Mouse (Mus musculus): ENCODE results near the gene Tmco3. TPM values are rescaled to one million over a fixed set of nuclear protein-coding genes. Genes with fewer than 3 reads are reported as not detected.

Tmco3 gene
- 40.3 and 40.4 TPM in 2 replicates for polyA plus RNA-seq (2015; fragmentation: Nextera tagmentation; extraction: Ambion mirVana)

- Histone ChIP-seq H3K9ac (peak within 1 kb of the TSS; percentile 79), H3K9me3 (replicated peaks) (no peaks in the 10 kb centered on the region), H3K4me2 (peak within 1 kb of the TSS; percentile 81), H3K4me3 (peak within 1 kb of the TSS; percentile 91), H3K36me3 (ENCODE audit: poor library complexity, severe bottlenecking) (peaks cover 13% of the 10 kb centered on the region), H3K27me3 (no peaks in the 10 kb centered on the region), H3K27ac (peak within 1 kb of the TSS; percentile 79), H3K4me1 (peaks cover 21% of the 10 kb centered on the region)
- ATAC-seq = peak; percentile 96
- under 1% methylated on average over 79 of the region's 79 CpGs for WGBS
Observed at GRCm38 (mm10) chr8:13287692-13288623, at the start of gene Tmco3, which contains the start of gene Dcun1d2. Tmco3 (plus strand) TSS chr8:13288190. Dcun1d2 (minus strand) TSS chr8:13288131.

- no peak for ATAC-seq
- no peaks in the 10 kb centered on the region for H3K4me1 ChIP-seq
- H3K9me3 ChIP-seq (replicated peaks) = no peaks in the 10 kb centered on the region
- no peak overlapping the region for H3K9ac ChIP-seq
- 91% methylated on average over 9 of the region's 9 CpGs for WGBS
- H3K4me3 ChIP-seq = no peak overlapping the region
- no peaks in the 10 kb centered on the region for H3K27me3 ChIP-seq
- H3K27ac ChIP-seq = no peak overlapping the region
- H3K36me3 ChIP-seq (ENCODE audit: poor library complexity, severe bottlenecking) = no peaks in the 10 kb centered on the region
- no peak overlapping the region for H3K4me2 ChIP-seq
Observed at GRCm38 (mm10) chr8:13240055-13240454, 47.9 kb upstream of the Tmco3 start.

- Histone ChIP-seq H3K27ac (no peak overlapping the region), H3K4me3 (no peak overlapping the region), H3K36me3 (ENCODE audit: poor library complexity, severe bottlenecking) (no peaks in the 10 kb centered on the region), H3K27me3 (no peaks in the 10 kb centered on the region), H3K9me3 (replicated peaks) (no peaks in the 10 kb centered on the region), H3K9ac (no peak overlapping the region), H3K4me2 (no peak overlapping the region), H3K4me1 (no peaks in the 10 kb centered on the region)
- WGBS = 85% methylated on average over 7 of the region's 7 CpGs
- ATAC-seq = no peak
Observed at GRCm38 (mm10) chr8:13240691-13241090, 47.3 kb upstream of the Tmco3 start.

GRCm38 (mm10) chr8:13242985-13243870 lies 44.8 kb upstream of the Tmco3 start:
- Histone ChIP-seq H3K4me1 (no peaks in the 10 kb centered on the region), H3K27me3 (no peaks in the 10 kb centered on the region), H3K36me3 (ENCODE audit: poor library complexity, severe bottlenecking) (no peaks in the 10 kb centered on the region), H3K4me2 (no peak overlapping the region), H3K27ac (no peak overlapping the region), H3K4me3 (no peak overlapping the region), H3K9me3 (replicated peaks) (no peaks in the 10 kb centered on the region), H3K9ac (no peak overlapping the region)
- 78% methylated on average over 10 of the region's 10 CpGs for WGBS
- ATAC-seq = no peak

- H3K9me3 ChIP-seq (replicated peaks) = no peaks in the 10 kb centered on the region
- H3K36me3 ChIP-seq (ENCODE audit: poor library complexity, severe bottlenecking) = no peaks in the 10 kb centered on the region
- H3K27ac ChIP-seq = no peak overlapping the region
- ATAC-seq = no peak
- 91% methylated on average over 11 of the region's 11 CpGs for WGBS
- no peaks in the 10 kb centered on the region for H3K4me1 ChIP-seq
- no peak overlapping the region for H3K4me2 ChIP-seq
- H3K27me3 ChIP-seq = no peaks in the 10 kb centered on the region
- no peak overlapping the region for H3K4me3 ChIP-seq
- no peak overlapping the region for H3K9ac ChIP-seq
Observed at GRCm38 (mm10) chr8:13244343-13244880, 43.6 kb upstream of the Tmco3 start.

GRCm38 (mm10) chr8:13252837-13253236 lies 35.2 kb upstream of the Tmco3 start:
- H3K27ac ChIP-seq = no peak overlapping the region
- no peak overlapping the region for H3K4me3 ChIP-seq
- H3K36me3 ChIP-seq (ENCODE audit: poor library complexity, severe bottlenecking) = peaks cover 28% of the 10 kb centered on the region
- 0 out of 2 replicates have a peak, but pooled peaks cover 5% of the 10 kb centered on the region for H3K27me3 ChIP-seq
- ATAC-seq = no peak
- H3K4me1 ChIP-seq = no peaks in the 10 kb centered on the region
- H3K9me3 ChIP-seq (replicated peaks) = no peaks in the 10 kb centered on the region
- H3K4me2 ChIP-seq = no peak overlapping the region
- 93% methylated on average over 13 of the region's 13 CpGs for WGBS
- no peak overlapping the region for H3K9ac ChIP-seq

- no peak for ATAC-seq
Observed at GRCm38 (mm10) chr8:13253413-13253812, 34.6 kb upstream of the Tmco3 start.

GRCm38 (mm10) chr8:13254019-13254418 lies 34.0 kb upstream of the Tmco3 start, which contains the start of gene Adprhl1:
Adprhl1 (minus strand) TSS chr8:13254162.
- WGBS = 39% methylated on average over 8 of the region's 8 CpGs
- no peak within 1 kb of the TSS for H3K4me2 ChIP-seq
- peaks cover 39% of the 10 kb centered on the region for H3K36me3 ChIP-seq (ENCODE audit: poor library complexity, severe bottlenecking)
- no peaks in the 10 kb centered on the region for H3K9me3 ChIP-seq (replicated peaks)
- H3K27ac ChIP-seq = no peak within 1 kb of the TSS
- no peak within 1 kb of the TSS for H3K9ac ChIP-seq
- no peak within 1 kb of the TSS for H3K4me3 ChIP-seq
- ATAC-seq = peak; percentile 50
- H3K27me3 ChIP-seq = 0 out of 2 replicates have a peak, but pooled peaks cover 5% of the 10 kb centered on the region
- H3K4me1 ChIP-seq = no peaks in the 10 kb centered on the region

More at GRCm38 (mm10) chr8:13253413-13253812, 34.6 kb upstream of the Tmco3 start:
- no peaks in the 10 kb centered on the region for H3K4me1 ChIP-seq
- no peak overlapping the region for H3K9ac ChIP-seq
- H3K4me3 ChIP-seq = no peak overlapping the region
- H3K36me3 ChIP-seq (ENCODE audit: poor library complexity, severe bottlenecking) = peaks cover 33% of the 10 kb centered on the region
- 85% methylated on average over 5 of the region's 5 CpGs for WGBS
- no peak overlapping the region for H3K27ac ChIP-seq
- H3K27me3 ChIP-seq = 0 out of 2 replicates have a peak, but pooled peaks cover 5% of the 10 kb centered on the region
- no peaks in the 10 kb centered on the region for H3K9me3 ChIP-seq (replicated peaks)
- no peak overlapping the region for H3K4me2 ChIP-seq

GRCm38 (mm10) chr8:13263376-13263775 lies 24.6 kb upstream of the Tmco3 start:
- H3K9me3 ChIP-seq (replicated peaks) = no peaks in the 10 kb centered on the region

GRCm38 (mm10) chr8:13267566-13267965 lies 20.4 kb upstream of the Tmco3 start:
- WGBS = 72% methylated on average over 2 of the region's 2 CpGs
- peaks cover 39% of the 10 kb centered on the region for H3K36me3 ChIP-seq (ENCODE audit: poor library complexity, severe bottlenecking)
- no peak overlapping the region for H3K4me3 ChIP-seq
- H3K9me3 ChIP-seq (replicated peaks) = no peaks in the 10 kb centered on the region
- no peak overlapping the region for H3K9ac ChIP-seq
- H3K27ac ChIP-seq = no peak overlapping the region
- ATAC-seq = no peak
- H3K27me3 ChIP-seq = no peaks in the 10 kb centered on the region
- no peak overlapping the region for H3K4me2 ChIP-seq
- no peaks in the 10 kb centered on the region for H3K4me1 ChIP-seq

More at GRCm38 (mm10) chr8:13263376-13263775, 24.6 kb upstream of the Tmco3 start:
- no peak for ATAC-seq
- H3K27ac ChIP-seq = no peak overlapping the region
- H3K27me3 ChIP-seq = no peaks in the 10 kb centered on the region
- no peak overlapping the region for H3K4me2 ChIP-seq
- 60% methylated on average over 3 of the region's 3 CpGs for WGBS
- H3K9ac ChIP-seq = no peak overlapping the region
- H3K4me1 ChIP-seq = no peaks in the 10 kb centered on the region
- H3K36me3 ChIP-seq (ENCODE audit: poor library complexity, severe bottlenecking) = peaks cover 42% of the 10 kb centered on the region
- no peak overlapping the region for H3K4me3 ChIP-seq

GRCm38 (mm10) chr8:13272834-13273233 lies 15.2 kb upstream of the Tmco3 start:
- no peak for ATAC-seq
- H3K27me3 ChIP-seq = no peaks in the 10 kb centered on the region
- no peak overlapping the region for H3K4me3 ChIP-seq
- no peaks in the 10 kb centered on the region for H3K4me1 ChIP-seq
- no peak overlapping the region for H3K27ac ChIP-seq
- H3K9ac ChIP-seq = no peak overlapping the region
- 92% methylated on average over 5 of the region's 5 CpGs for WGBS
- peaks cover 48% of the 10 kb centered on the region for H3K36me3 ChIP-seq (ENCODE audit: poor library complexity, severe bottlenecking)
- no peak overlapping the region for H3K4me2 ChIP-seq
- no peaks in the 10 kb centered on the region for H3K9me3 ChIP-seq (replicated peaks)
